Mouse (Mus musculus) E14TG2a.4 (cell line): ENCODE measurements around the gene Mesd.

ENCODE experiments used
- H3K27me3 ChIP-seq: 2 replicates; pipeline ENCODE4 v1.6.1; 2014; ENCODE audit warnings: low read length, control low read depth; ENCODE audit not compliant: insufficient read depth
- H3K36me3 ChIP-seq: 2 replicates; pipeline ENCODE4 v1.6.1; 2014; ENCODE audit warnings: low read length, control low read depth; ENCODE audit not compliant: insufficient read depth
- H3K4me1 ChIP-seq: replicated peaks from 2 replicates; pipeline ENCODE4 v1.6.1; 2014; ENCODE audit warnings: low read depth, low read length, control low read depth
- H3K4me3 ChIP-seq: replicated peaks from 2 replicates; pipeline ENCODE4 v1.5.1; 2014; ENCODE audit warnings: mild to moderate bottlenecking, low read length
- H3K9me3 ChIP-seq: 2 replicates; pipeline ENCODE4 v1.6.1; 2014; ENCODE audit warnings: low read length, control low read depth
- CTCF ChIP-seq: conservative IDR thresholded peaks from 2 replicates; pipeline ENCODE4 v1.5.1; 2014; ENCODE audit warnings: low read length
- NANOG ChIP-seq: IDR thresholded peaks from 2 replicates; pipeline ENCODE4 v1.6.1; 2014; ENCODE audit warnings: borderline replicate concordance, low read length, mixed read lengths
- POU5F1 ChIP-seq: IDR thresholded peaks from 2 replicates; pipeline ENCODE4 v1.6.1; 2014; ENCODE audit warnings: low read length, borderline replicate concordance

Gene Mesd

DNA sequence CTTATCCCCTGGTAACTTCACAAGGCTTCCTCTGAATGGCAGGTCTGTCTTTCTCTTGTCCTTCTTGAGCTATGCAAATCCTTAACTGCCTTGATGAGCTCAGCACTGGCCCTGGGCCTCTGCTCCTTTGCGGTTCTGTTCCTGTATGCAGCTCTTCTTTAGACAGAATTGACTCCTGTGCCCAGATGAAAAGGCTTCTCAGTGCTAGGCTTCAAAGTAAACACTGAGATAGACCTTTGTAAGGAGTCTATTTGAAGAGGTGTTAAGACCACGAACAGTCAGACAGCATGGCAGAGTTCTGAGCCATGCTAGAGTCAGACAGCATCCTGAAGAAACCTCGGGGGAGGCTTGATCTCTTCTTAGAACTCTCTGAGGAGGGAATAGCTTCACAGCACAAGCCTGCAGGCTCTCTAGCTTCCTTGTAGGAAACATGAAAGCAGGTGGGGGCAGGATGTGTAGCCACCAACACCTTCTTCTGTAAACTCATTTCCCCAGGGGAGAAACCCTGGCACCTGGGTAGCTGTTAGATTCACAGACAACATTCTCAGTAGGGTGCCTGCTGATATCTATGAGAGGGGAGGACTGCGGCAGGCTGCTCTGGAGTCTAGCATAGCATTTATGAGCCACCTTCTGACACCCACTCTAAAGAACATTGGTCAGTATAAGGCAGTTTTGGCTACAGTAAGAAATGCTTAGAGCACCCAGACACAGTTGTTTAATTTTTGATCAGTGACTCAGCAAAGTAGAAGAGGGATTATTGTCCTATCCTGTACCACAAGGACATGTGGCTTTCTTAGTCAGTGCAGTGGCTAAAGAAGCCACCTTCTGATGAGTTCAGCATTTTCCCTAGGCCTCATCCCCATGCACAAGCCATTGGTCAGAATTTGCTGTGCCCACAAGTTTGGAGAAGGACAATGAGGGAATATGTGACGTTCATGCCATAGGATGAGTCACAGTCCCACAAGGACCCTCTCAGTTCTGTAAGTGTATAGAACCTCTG, 31.6 kb upstream of the Mesd start:
- H3K4me1 ChIP-seq: peaks cover 24% of the 10 kb centered on the region
- H3K4me3 ChIP-seq: no peak overlapping the region
- no peaks in the 10 kb centered on the region for H3K27me3 ChIP-seq
- TF ChIP-seq POU5F1 (no peak), NANOG (no peak), CTCF (no peak)
- H3K9me3 ChIP-seq: no peaks in the 10 kb centered on the region
- no peaks in the 10 kb centered on the region for H3K36me3 ChIP-seq

GRCm38 (mm10) chr7:83855203-83855602, 29.1 kb upstream of the Mesd start:
- TF ChIP-seq NANOG: no peak
- no peak for TF ChIP-seq POU5F1
- no peak for TF ChIP-seq CTCF
- no peak overlapping the region for H3K4me3 ChIP-seq
- peaks cover 34% of the 10 kb centered on the region for H3K4me1 ChIP-seq
- no peaks in the 10 kb centered on the region for H3K9me3 ChIP-seq
- H3K36me3 ChIP-seq: no peaks in the 10 kb centered on the region
- H3K27me3 ChIP-seq: no peaks in the 10 kb centered on the region

- TF ChIP-seq NANOG (no peak), POU5F1 (no peak), CTCF (no peak)
Measured at GRCm38 (mm10) chr7:83856353-83857207, 27.7 kb upstream of the Mesd start.

DNA sequence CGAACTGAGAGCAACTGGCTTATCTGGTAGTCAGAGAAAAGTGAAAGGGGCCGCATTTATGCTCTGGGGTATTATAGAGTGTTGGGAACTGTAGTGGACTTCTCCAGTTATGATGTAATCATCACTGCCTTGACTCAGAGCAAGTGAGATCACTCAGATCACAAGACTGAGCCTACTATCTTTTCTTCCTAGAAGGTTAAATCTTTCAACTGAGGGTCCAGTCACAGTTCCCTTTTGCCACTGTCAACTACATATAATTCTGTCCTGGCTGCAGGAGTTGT, 27.1 kb upstream of the Mesd start:
- H3K36me3 ChIP-seq: no peaks in the 10 kb centered on the region
- no peak for TF ChIP-seq POU5F1
- TF ChIP-seq CTCF: no peak
- no peak for TF ChIP-seq NANOG
- no peak overlapping the region for H3K4me3 ChIP-seq
- no peaks in the 10 kb centered on the region for H3K9me3 ChIP-seq
- peaks cover 32% of the 10 kb centered on the region for H3K4me1 ChIP-seq
- H3K27me3 ChIP-seq: no peaks in the 10 kb centered on the region

More at GRCm38 (mm10) chr7:83856353-83857207, 27.7 kb upstream of the Mesd start:
- H3K4me1 ChIP-seq: peaks cover 34% of the 10 kb centered on the region
- H3K4me3 ChIP-seq: no peak overlapping the region
- H3K36me3 ChIP-seq: no peaks in the 10 kb centered on the region
- H3K27me3 ChIP-seq: no peaks in the 10 kb centered on the region
- H3K9me3 ChIP-seq: no peaks in the 10 kb centered on the region

GRCm38 (mm10) chr7:83857921-83858320, 26.3 kb upstream of the Mesd start:
- Histone ChIP-seq H3K27me3 (no peaks in the 10 kb centered on the region), H3K9me3 (no peaks in the 10 kb centered on the region), H3K4me3 (no peak overlapping the region), H3K4me1 (peaks cover 24% of the 10 kb centered on the region), H3K36me3 (no peaks in the 10 kb centered on the region)
- TF ChIP-seq NANOG: no peak

GRCm38 (mm10) chr7:83859378-83860083, 24.7 kb upstream of the Mesd start:
- H3K36me3 ChIP-seq: no peaks in the 10 kb centered on the region
- H3K4me1 ChIP-seq: peaks cover 22% of the 10 kb centered on the region
- TF ChIP-seq POU5F1 (no peak), NANOG (no peak), CTCF (no peak)
- peak overlapping the region; percentile 13; the same call in 1 of the 2 replicates for H3K4me3 ChIP-seq
- H3K9me3 ChIP-seq: no peaks in the 10 kb centered on the region
- H3K27me3 ChIP-seq: no peaks in the 10 kb centered on the region

- peaks cover 13% of the 10 kb centered on the region for H3K4me1 ChIP-seq
- H3K4me3 ChIP-seq: no peak overlapping the region
- no peaks in the 10 kb centered on the region for H3K27me3 ChIP-seq
- no peaks in the 10 kb centered on the region for H3K36me3 ChIP-seq
- TF ChIP-seq NANOG (no peak), POU5F1 (no peak), CTCF (no peak)
- H3K9me3 ChIP-seq: no peaks in the 10 kb centered on the region
Measured at GRCm38 (mm10) chr7:83863554-83863953, 20.7 kb upstream of the Mesd start.

DNA sequence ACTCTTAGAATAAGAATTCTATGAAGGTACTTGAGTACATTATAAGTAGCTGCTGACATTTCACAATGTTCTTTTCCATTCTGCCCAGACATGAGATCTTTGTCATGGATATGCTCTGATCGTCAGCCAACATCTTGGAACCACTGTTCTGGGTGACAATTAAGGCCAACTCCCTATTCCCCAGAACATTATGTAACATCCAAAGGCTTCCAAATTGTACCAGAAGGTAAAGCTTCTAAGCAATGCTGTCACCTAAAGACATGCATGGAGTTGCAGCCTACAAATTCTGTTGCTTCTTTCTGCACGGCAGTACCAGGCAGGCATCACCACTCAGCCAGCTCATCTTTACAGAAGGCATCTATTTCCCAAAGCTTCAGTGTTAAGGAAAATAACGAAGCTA, 16.1 kb upstream of the Mesd start:
- no peaks in the 10 kb centered on the region for H3K36me3 ChIP-seq
- H3K4me3 ChIP-seq: no peak overlapping the region
- peaks cover 12% of the 10 kb centered on the region for H3K4me1 ChIP-seq
- H3K9me3 ChIP-seq: no peaks in the 10 kb centered on the region
- H3K27me3 ChIP-seq: no peaks in the 10 kb centered on the region
- TF ChIP-seq NANOG: no peak
- no peak for TF ChIP-seq CTCF
- TF ChIP-seq POU5F1: no peak
